Mouse (Mus musculus): Measurements from ENCODE around the gene Nell2.

Nell2 gene

DNA sequence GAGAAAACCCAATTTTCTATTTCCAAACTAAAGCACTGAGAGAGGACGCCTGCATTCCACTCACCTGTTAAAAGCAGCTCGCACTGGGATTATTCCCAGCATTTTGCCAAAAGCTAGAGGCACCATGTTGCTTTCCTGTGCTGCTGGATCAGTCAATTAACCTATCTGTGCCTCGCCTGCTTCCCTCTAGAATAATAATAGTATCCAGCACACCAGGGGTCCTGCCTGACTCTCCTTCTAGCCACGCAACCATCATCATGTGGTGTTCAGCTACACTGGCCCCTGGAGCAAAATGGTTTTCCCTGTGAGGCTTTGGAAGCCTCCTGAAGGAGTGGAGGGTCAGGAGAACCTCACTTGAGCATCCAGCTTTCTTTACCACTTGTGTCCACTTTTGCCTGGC is 397.0 kb downstream of the Nell2 start:
- in situ Hi-C loops (cut with MboI; ENCODE audit: unreplicated experiment in 2 of 2), result no loop called here

DNA sequence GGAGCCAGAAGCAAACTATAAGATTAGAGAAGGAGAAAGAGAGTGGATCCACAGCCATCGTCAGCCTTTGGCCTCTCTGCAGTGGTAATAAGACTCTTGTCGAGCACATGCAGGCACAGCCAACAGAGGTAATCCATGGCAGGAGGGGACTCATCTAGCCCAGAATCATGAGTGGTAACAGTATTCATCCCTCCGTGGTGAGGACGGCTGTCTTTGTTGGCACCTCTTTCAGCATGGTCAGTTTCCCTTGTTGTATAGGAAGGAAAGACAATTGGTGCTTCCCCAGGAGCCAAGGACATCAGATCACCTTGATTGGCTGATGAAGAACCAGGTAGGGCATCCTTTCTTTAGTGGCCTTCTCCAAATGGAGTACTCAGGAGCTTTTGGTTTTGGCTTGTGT is 419.7 kb downstream of the Nell2 start:
- in situ Hi-C loops (cut with MboI; ENCODE audit: unreplicated experiment in 2 of 2), result no loop called here

GRCm38 (mm10) chr15:95107246-95107809 is 421.0 kb downstream of the Nell2 start:
- in situ Hi-C loops (cut with MboI; ENCODE audit: unreplicated experiment in 2 of 2), result no loop called here

- in situ Hi-C loops (cut with MboI; ENCODE audit: unreplicated experiment in 2 of 2), result no loop called here
Measured at GRCm38 (mm10) chr15:95101522-95101921, 426.8 kb downstream of the Nell2 start.

- in situ Hi-C loops (cut with MboI; ENCODE audit: unreplicated experiment in 2 of 2), result no loop called here
Measured at GRCm38 (mm10) chr15:95100133-95100532, 428.2 kb downstream of the Nell2 start.

DNA sequence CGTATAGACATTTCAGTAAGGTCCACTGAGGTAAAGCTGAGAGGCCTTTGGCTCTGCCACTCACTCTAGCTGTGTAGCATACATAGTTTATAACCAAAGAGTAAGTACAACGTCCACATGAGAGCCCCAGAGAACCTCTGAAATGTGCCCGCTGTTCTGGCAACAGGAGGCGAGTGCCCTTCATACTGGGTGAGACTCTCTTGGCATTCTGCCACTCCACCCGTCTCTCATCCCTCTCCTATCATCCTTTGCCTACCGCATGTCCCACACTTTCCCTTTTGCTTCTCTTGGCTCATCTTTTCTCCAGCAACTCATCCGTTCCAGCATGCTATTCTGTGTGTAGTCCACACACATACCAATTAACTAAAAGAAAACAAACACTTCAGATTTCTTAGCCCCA is 442.4 kb downstream of the Nell2 start:
- in situ Hi-C loops (cut with MboI; ENCODE audit: unreplicated experiment in 2 of 2), result no loop called here

- in situ Hi-C loops (cut with MboI; ENCODE audit: unreplicated experiment in 2 of 2), result no loop called here
Measured at GRCm38 (mm10) chr15:95081654-95082053, 446.7 kb downstream of the Nell2 start.

DNA sequence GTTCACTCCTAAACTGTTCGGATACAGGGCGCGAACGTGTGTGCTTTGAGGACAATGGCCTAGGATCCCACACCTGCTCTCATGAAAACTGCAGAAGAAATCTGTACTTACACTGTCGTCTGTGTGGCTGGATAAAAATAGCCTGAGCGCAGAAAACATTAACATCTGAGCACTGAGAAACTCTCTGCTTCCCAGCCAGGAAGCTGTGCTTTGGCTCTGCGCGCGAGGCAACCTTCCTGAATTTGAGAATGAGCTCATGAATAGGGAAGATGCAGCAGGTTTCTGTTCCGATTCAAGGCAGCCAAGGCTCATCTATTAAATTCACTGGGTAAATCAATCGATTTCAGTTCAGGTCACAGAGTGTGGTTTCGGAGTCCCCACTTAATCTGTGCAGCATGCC is 453.0 kb downstream of the Nell2 start:
- in situ Hi-C loops (cut with MboI; ENCODE audit: unreplicated experiment in 2 of 2), result no loop called here

GRCm38 (mm10) chr15:95070881-95071280 is 457.5 kb downstream of the Nell2 start:
- in situ Hi-C loops (cut with MboI; ENCODE audit: unreplicated experiment in 2 of 2), result no loop called here

GRCm38 (mm10) chr15:95068799-95069198 is 459.6 kb downstream of the Nell2 start:
- in situ Hi-C loops (cut with MboI; ENCODE audit: unreplicated experiment in 2 of 2), result no loop called here

DNA sequence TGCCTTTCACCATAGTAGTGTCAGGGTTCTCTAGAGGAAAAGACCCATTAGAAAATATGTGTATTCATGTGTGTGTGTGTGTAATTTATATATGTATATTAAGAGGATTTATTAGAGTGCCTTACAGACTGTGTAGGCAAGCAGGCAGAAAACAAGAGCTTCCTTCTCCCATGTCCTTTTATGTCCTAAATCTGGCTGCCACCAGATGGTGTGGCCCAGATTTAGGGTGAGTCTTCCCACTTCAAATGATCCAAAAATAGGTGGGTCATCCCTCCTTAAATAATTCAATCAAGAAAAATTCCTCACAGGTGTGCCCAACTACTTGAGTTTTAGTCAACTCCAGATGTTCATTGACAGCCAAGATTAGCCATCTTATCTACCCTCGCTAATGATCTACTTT is 460.3 kb downstream of the Nell2 start:
- in situ Hi-C loops (cut with MboI; ENCODE audit: unreplicated experiment in 2 of 2), result no loop called here

DNA sequence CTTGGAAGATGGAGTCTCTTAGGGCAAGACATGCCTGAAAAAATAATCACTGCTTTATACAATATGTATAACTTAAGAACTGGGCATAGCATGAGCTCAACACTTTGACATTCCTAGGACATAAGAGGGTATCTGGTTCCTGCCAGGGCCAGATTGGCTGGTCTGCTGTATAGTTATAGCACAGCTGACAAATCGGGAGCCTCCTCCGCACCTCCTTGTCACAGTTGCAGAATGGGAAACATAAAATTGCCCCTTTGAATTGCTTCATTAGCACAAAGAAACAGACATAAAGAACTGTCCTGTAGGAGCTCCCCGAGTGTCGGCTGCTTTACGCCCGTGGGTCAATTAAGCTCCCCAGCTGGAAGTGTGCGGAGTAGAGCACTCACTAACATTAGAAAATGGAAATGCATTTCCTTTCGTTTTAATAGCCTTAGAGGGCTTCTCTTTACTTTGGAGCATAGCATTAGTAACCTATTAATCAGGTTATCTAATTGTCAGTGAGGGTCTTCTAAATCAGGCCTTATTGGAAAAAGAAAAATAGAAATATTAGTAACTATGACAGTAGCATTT is 473.2 kb downstream of the Nell2 start:
- in situ Hi-C loops (cut with MboI; ENCODE audit: unreplicated experiment in 2 of 2), result no loop called here

DNA sequence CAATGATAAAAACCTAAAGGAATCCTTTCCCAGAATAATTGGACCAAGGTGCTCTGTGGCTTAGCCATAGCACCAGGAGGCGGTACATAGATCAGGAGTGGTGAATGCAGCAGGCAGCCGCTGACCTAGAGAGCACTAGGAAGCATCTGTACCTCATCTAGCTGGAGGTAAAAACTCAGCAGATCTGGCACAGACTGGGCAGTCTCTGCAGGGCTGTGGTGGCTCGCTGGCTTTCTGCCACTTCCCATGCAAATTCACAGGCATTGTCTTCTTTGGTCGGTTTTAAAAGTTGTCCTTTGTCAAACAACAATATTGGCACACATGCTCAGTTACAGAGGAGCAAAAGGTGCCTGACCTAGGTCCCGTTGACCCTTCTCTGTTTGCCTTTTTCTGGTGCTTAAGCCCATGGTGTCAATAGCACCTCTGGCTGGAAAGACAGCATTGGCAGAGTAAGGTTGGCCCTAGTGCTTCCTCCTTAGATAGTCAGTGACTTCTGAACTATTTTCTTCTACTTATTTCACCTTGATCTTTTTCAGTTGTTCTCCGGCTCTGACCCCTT is 479.1 kb downstream of the Nell2 start:
- in situ Hi-C loops (cut with MboI; ENCODE audit: unreplicated experiment in 2 of 2), result no loop called here

GRCm38 (mm10) chr15:95047486-95047885 is 480.9 kb downstream of the Nell2 start:
- in situ Hi-C loops (cut with MboI; ENCODE audit: unreplicated experiment in 2 of 2), result no loop called here

- in situ Hi-C loops (cut with MboI; ENCODE audit: unreplicated experiment in 2 of 2), result no loop called here
Measured at GRCm38 (mm10) chr15:95044011-95044410, 484.3 kb downstream of the Nell2 start.

DNA sequence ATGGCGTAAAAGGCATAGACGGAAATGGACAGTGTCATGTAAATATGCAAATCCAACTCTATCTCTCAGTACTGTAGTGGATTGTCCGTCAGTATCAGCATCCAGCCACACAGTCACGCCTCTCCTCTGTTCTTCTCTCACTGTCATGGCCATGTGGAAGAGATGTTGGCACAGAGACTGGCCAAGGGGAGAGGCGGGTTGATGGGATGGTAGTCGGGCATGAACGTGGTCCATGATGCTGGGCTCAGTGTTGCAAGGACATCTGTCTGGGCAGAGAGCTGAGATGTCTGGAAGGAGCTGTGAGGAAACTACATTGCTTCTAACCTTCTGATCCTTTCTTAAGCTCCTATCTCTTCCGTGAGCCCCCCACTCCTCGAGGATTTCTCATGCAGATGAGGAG is 485.9 kb downstream of the Nell2 start:
- in situ Hi-C loops (cut with MboI; ENCODE audit: unreplicated experiment in 2 of 2), result no loop called here

DNA sequence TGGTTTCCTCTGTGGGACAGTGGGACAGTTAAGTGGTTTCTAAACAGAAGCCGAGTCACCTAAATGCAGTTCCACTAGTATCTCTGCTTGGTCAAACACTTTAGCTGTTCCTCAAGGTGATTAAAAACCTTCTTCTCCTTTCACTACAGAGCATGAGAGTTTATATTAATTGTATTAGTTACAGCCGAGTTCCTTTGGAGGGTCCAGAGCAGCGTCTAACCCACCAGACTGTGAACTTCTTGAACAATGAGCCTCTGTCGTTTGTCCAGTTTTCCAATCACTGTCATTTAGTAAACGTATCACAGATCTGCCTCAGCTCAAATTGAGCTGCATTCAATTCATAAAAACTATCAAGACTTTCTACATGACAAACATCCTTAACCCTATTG is 498.9 kb downstream of the Nell2 start:
- in situ Hi-C loops (cut with MboI; ENCODE audit: unreplicated experiment in 2 of 2), result no loop called here

GRCm38 (mm10) chr15:95028862-95029486 is 499.4 kb downstream of the Nell2 start:
- in situ Hi-C loops (cut with MboI; ENCODE audit: unreplicated experiment in 2 of 2), result no loop called here

All from v-Abl transformed pro-B cells (cell line).